9 mouse cellular contexts compared by ENCODE assay signal in genomic region chr11:101616948-101617767, GRCm38 (mm10). TPM values are rescaled to one million over a fixed set of nuclear protein-coding genes. Genes with fewer than 3 reads are reported as not detected.
DNase-seq lines count a peak whose midpoint lies in the region; ATAC-seq and TF ChIP-seq lines count a peak whose summit lies in the region.
"Had no signal": no experiment of that assay in that cellular context is flagged by ENCODE, and none has a peak within 500 bp of the region (broad histone marks: within the 10 kb centered on the region; RNA-seq: fewer than 3 reads in every experiment).

No protein-coding gene starts in this region.

- no peaks in the 10 kb centered on the region for H3K27me3 ChIP-seq in ES-Bruce4 (ENCODE audit: control insufficient read depth, insufficient read depth, low read length, poor library complexity, severe bottlenecking)
- H3K27me3 ChIP-seq in forebrain, embryonic 16.5 days (replicated peaks; ENCODE audit: control insufficient read depth, insufficient read depth, low read length): no peaks in the 10 kb centered on the region
- H3K27me3 ChIP-seq in liver, embryonic 14.5 days (ENCODE audit: control insufficient read depth, insufficient read depth, low read length): no peaks in the 10 kb centered on the region

- H3K9me3 ChIP-seq in ES-Bruce4 (replicated peaks; ENCODE audit: control insufficient read depth, insufficient read depth, low read length, poor library complexity, severe bottlenecking): 0 out of 2 replicates have a peak, but pooled peaks cover 5% of the 10 kb centered on the region
- H3K9me3 ChIP-seq in forebrain, embryonic 16.5 days (ENCODE audit: control insufficient read depth, low read length): no peaks in the 10 kb centered on the region
- H3K9me3 ChIP-seq in liver, embryonic 14.5 days (ENCODE audit: control insufficient read depth, low read length): no peaks in the 10 kb centered on the region

- TF ChIP-seq POLR2A in ES-Bruce4 (IDR thresholded peaks at IDR 0.05; ENCODE audit: insufficient read depth, low read length): no peak

- no peak for TF ChIP-seq CTCF in ES-Bruce4 (IDR thresholded peaks at IDR 0.05; ENCODE audit: low read depth, low read length)
- TF ChIP-seq CTCF in liver, embryonic 14.5 days (IDR thresholded peaks at IDR 0.05; ENCODE audit: low read depth): 0 out of 2 replicates have a peak, but pooled peaks have one; percentile 29

- ATAC-seq in forebrain, embryonic 16.5 days: peak; percentile 75
- ATAC-seq in liver, embryonic 14.5 days (ENCODE audit: insufficient read depth): peak; percentile 34; the same call in 1 of the 2 replicates

- peaks cover 14% of the 10 kb centered on the region for H3K4me1 ChIP-seq in ES-Bruce4 (ENCODE audit: control insufficient read depth, insufficient read depth, low read length)
- H3K4me1 ChIP-seq in forebrain, embryonic 16.5 days (replicated peaks; ENCODE audit: control insufficient read depth, insufficient read depth, low read length): peaks cover 27% of the 10 kb centered on the region
- peaks cover 35 to 43% of the 10 kb centered on the region in 2 experiments for H3K4me1 ChIP-seq in liver, embryonic 14.5 days (replicated peaks; ENCODE audit: control insufficient read depth in 2 of 2, insufficient read depth in 2 of 2, low read length in 1 of 2)

- TF ChIP-seq EP300 in ES-Bruce4 (IDR thresholded peaks at IDR 0.05; ENCODE audit: insufficient read depth, low read depth, low read length): no peak
- no peak for TF ChIP-seq EP300 in liver, embryonic 14.5 days (IDR thresholded peaks at IDR 0.05; ENCODE audit: low read depth)

- H3K4me2 ChIP-seq in forebrain, embryonic 16.5 days (ENCODE audit: low read length): peak overlapping the region; percentile 33
- H3K4me2 ChIP-seq in liver, embryonic 14.5 days (ENCODE audit: low read depth): peak overlapping the region; percentile 13

- intact Hi-C loops in heart, postnatal 36 days (cut with DNase I): no loop called here

- H3K9ac ChIP-seq in ES-Bruce4 (ENCODE audit: low read depth, poor library complexity, severe bottlenecking): no peak overlapping the region
- peak overlapping the region; percentile 39; the same call in 1 of the 2 replicates for H3K9ac ChIP-seq in forebrain, embryonic 16.5 days (replicated peaks; ENCODE audit: low read depth, low read length)
- H3K9ac ChIP-seq in liver, embryonic 14.5 days (replicated peaks): 0 out of 2 replicates have a peak overlapping the region, but pooled peaks have one; percentile 9

- peak overlapping the region; percentile 66 for H3K27ac ChIP-seq in ES-Bruce4 (ENCODE audit: insufficient read depth, low read length)
- H3K27ac ChIP-seq in forebrain, embryonic 16.5 days (ENCODE audit: low read length): peak overlapping the region; percentile 79
- H3K27ac ChIP-seq in liver, embryonic 14.5 days: peak overlapping the region; percentile 31
- H3K27ac ChIP-seq: gastrocnemius, adult 2 months had no signal

- DNase-seq in R1 (ENCODE audit: low read depth, low spot score) (peak; percentile 70), MN1 (ENCODE audit: low spot score) (no peak)
- DNase-seq in liver, embryonic 14.5 days (ENCODE audit: low read depth in 3 of 3, low spot score in 3 of 3): peak in 1 of 3 experiments; percentile 41
- no peak for DNase-seq in gastrocnemius, adult 8-10 months (ENCODE audit: low spot score in 2 of 2)
- DNase-seq in ovary, postnatal 14 days (ENCODE audit: low spot score): no peak
- DNase-seq in heart, postnatal 36 days: no peak
- DNase-seq: gastrocnemius, adult 2 months had no signal

- H3K36me3 ChIP-seq in ES-Bruce4 (ENCODE audit: control insufficient read depth, insufficient read depth, low read length, poor library complexity, severe bottlenecking): no peaks in the 10 kb centered on the region
- H3K36me3 ChIP-seq in forebrain, embryonic 16.5 days (ENCODE audit: control insufficient read depth, insufficient read depth): no peaks in the 10 kb centered on the region
- H3K36me3 ChIP-seq in liver, embryonic 14.5 days (replicated peaks; ENCODE audit: control insufficient read depth, insufficient read depth, low read depth): no peaks in the 10 kb centered on the region

- no peak overlapping the region for H3K4me3 ChIP-seq in ES-Bruce4 (ENCODE audit: low read depth, low read length)
- H3K4me3 ChIP-seq in forebrain, embryonic 16.5 days (replicated peaks; ENCODE audit: low read length): no peak overlapping the region; the same call in 1 of the 2 replicates
- H3K4me3 ChIP-seq in liver, embryonic 14.5 days (ENCODE audit: insufficient read depth in 1 of 2, low read depth in 2 of 2, low read length in 2 of 2): no peak overlapping the region
- H3K4me3 ChIP-seq: gastrocnemius, adult 2 months had no signal

- 16% methylated on average over 18 of the region's 18 CpGs for WGBS in forebrain, embryonic 16.5 days
- WGBS in liver, embryonic 14.5 days (ENCODE audit: insufficient replicate concordance): 29% methylated on average over 18 of the region's 18 CpGs

RNA-seq across cellular contexts. Expression of gene Rdm1, which starts 9.8 kb away (rescaled TPM):
- 57.4 and 64.0 TPM in 2 replicates for polyA plus RNA-seq in ES-Bruce4 (2011; ENCODE audit: insufficient read depth, insufficient read length, low read depth, missing spikeins)
- polyA plus RNA-seq in forebrain, embryonic 16.5 days (2015; fragmentation: Nextera tagmentation; extraction: Ambion mirVana): 21.9 and 32.2 TPM in 2 replicates
- polyA plus RNA-seq in liver, embryonic 14.5 days (2012; rRNA removed): 3.8 and 5.7 TPM in 2 replicates
- polyA plus RNA-seq in liver, embryonic 14.5 days (2014; fragmentation: Nextera tagmentation; extraction: Ambion mirVana): 9.4 and 10.4 TPM in 2 replicates
- total RNA-seq in gastrocnemius, adult 8-10 months (2022): 10 to 100 TPM; 29.7 to 40.5 (median 33.7) TPM
- 10 to 100 TPM; 41.6 to 47.3 TPM for total RNA-seq in heart, postnatal 36 days (2021)

RNA-seq across cellular contexts. Expression of gene Gm11634, which starts 18.1 kb away (rescaled TPM):
- polyA plus RNA-seq in ES-Bruce4 (2011; ENCODE audit: insufficient read depth, insufficient read length, low read depth, missing spikeins): not detected in 2 replicates
- not detected in 2 replicates for polyA plus RNA-seq in forebrain, embryonic 16.5 days (2015; fragmentation: Nextera tagmentation; extraction: Ambion mirVana)
- not detected in 2 replicates for polyA plus RNA-seq in liver, embryonic 14.5 days (2012; rRNA removed)
- polyA plus RNA-seq in liver, embryonic 14.5 days (2014; fragmentation: Nextera tagmentation; extraction: Ambion mirVana): not detected in 2 replicates
- not detected for total RNA-seq in gastrocnemius, adult 8-10 months (2022)
- total RNA-seq in heart, postnatal 36 days (2021): not detected
- total RNA-seq: gastrocnemius, adult 2 months had no signal

RNA-seq across cellular contexts. Expression of gene Tmem106a, which starts 35.1 kb away (rescaled TPM):
- 5.8 and 9.2 TPM in 2 replicates for polyA plus RNA-seq in ES-Bruce4 (2011; ENCODE audit: insufficient read depth, insufficient read length, low read depth, missing spikeins)
- polyA plus RNA-seq in forebrain, embryonic 16.5 days (2015; fragmentation: Nextera tagmentation; extraction: Ambion mirVana): 1.9 and 2.4 TPM in 2 replicates
- 5.7 and 7.3 TPM in 2 replicates for polyA plus RNA-seq in liver, embryonic 14.5 days (2012; rRNA removed)
- polyA plus RNA-seq in liver, embryonic 14.5 days (2014; fragmentation: Nextera tagmentation; extraction: Ambion mirVana): 5.4 and 7.5 TPM in 2 replicates
- total RNA-seq in gastrocnemius, adult 8-10 months (2022): 1 to 10 TPM in 2 of 4 experiments, under 1 TPM in 2; 0.61 to 1.8 (median 1.0) TPM
- total RNA-seq in heart, postnatal 36 days (2021): 1 to 10 TPM; 3.6 to 4.7 TPM

RNA-seq across cellular contexts. Expression of gene Arl4d, which starts 48.2 kb away (rescaled TPM):
- 5.1 and 5.3 TPM in 2 replicates for polyA plus RNA-seq in ES-Bruce4 (2011; ENCODE audit: insufficient read depth, insufficient read length, low read depth, missing spikeins)
- polyA plus RNA-seq in forebrain, embryonic 16.5 days (2015; fragmentation: Nextera tagmentation; extraction: Ambion mirVana): 36.5 and 42.2 TPM in 2 replicates
- 0.48 and 0.84 TPM in 2 replicates for polyA plus RNA-seq in liver, embryonic 14.5 days (2012; rRNA removed)
- 0.46 and 0.72 TPM in 2 replicates for polyA plus RNA-seq in liver, embryonic 14.5 days (2014; fragmentation: Nextera tagmentation; extraction: Ambion mirVana)
- 10 to 100 TPM in 1 of 4 experiments, 1 to 10 TPM in 3; 4.6 to 10.2 (median 5.7) TPM for total RNA-seq in gastrocnemius, adult 8-10 months (2022)
- total RNA-seq in heart, postnatal 36 days (2021): 10 to 100 TPM; 23.4 to 23.5 TPM
